Mouse (Mus musculus): Measurements from ENCODE around the gene Tmcc3. TPM values are rescaled to one million over a fixed set of nuclear protein-coding genes. Genes with fewer than 3 reads are reported as not detected.

The Tmcc3 gene
- polyA plus RNA-seq, 1 experiment from 2014 or later: 8.6 TPM

DNA sequence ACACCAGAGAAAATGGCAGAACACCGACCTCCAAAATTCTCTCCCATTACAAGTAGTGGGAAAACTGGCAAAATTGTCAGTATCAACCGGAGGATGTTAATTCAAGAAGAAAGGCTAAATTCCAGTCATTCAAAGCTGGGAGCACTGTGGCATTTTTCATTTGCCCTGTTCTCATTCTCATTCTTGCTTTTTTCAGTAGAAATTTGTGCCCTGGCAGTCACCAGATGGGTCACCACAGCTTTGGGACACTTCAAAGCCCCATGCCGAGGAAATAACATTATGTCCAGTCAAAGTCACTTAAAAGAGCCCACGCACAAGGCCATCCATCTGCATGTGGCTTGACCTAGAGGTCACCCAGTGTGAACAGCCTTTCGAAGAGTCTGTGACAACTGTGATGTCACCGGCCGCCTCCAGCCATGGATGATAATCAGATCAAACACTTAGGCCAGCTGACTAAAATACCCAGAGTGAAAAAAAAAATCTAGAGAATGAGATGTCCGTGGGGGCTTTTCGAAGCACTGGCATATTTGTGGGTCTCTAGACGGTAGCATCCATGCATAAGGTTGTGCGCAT is 319.9 kb downstream of the Tmcc3 start:
- Histone ChIP-seq H3K9me3 (no peaks in the 10 kb centered on the region), H3K27me3 (replicated peaks) (no peaks in the 10 kb centered on the region), H3K36me3 (no peaks in the 10 kb centered on the region), H3K4me3 (replicated peaks) (no peak overlapping the region), H3K4me2 (replicated peaks) (no peak overlapping the region), H3K4me1 (replicated peaks) (no peaks in the 10 kb centered on the region), H3K27ac (no peak overlapping the region), H3K9ac (no peak overlapping the region)
- WGBS: 85% methylated on average over 11 of the region's 11 CpGs
- no peak for ATAC-seq

DNA sequence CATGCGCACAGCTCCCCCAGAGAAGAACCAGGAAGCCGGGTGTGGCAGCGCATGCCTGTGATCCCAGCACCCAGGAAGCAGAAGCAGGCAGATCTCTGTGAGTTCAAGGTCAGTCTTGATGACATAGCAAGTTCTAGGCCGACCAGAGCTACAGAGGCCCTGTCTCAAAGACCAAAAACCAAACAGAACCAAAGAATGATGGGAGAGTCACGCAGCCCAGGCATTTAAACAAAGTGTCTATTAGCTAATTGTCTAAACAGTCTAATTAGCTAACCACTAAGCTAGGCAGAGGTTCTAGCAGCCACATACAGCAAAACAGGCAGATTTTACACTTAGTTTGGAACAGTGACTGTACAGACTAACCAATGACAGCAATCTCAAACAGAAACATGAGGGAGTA is 320.5 kb downstream of the Tmcc3 start:
- ATAC-seq: no peak
- Histone ChIP-seq H3K36me3 (no peaks in the 10 kb centered on the region), H3K9me3 (no peaks in the 10 kb centered on the region), H3K4me1 (replicated peaks) (no peaks in the 10 kb centered on the region), H3K4me2 (replicated peaks) (no peak overlapping the region), H3K27me3 (replicated peaks) (no peaks in the 10 kb centered on the region), H3K4me3 (replicated peaks) (no peak overlapping the region), H3K9ac (no peak overlapping the region), H3K27ac (no peak overlapping the region)
- 87% methylated on average over 5 of the region's 5 CpGs for WGBS

- no peaks in the 10 kb centered on the region for H3K36me3 ChIP-seq
- H3K9ac ChIP-seq: no peak overlapping the region
- no peak for ATAC-seq
- H3K4me3 ChIP-seq (replicated peaks): no peak overlapping the region
- H3K27me3 ChIP-seq (replicated peaks): no peaks in the 10 kb centered on the region
- H3K27ac ChIP-seq: no peak overlapping the region
- WGBS: 92% methylated on average over 5 of the region's 5 CpGs
- H3K9me3 ChIP-seq: no peaks in the 10 kb centered on the region
- no peak overlapping the region for H3K4me2 ChIP-seq (replicated peaks)
- H3K4me1 ChIP-seq (replicated peaks): no peaks in the 10 kb centered on the region
Observed at GRCm38 (mm10) chr10:94638599-94638998, 326.9 kb downstream of the Tmcc3 start.

- Histone ChIP-seq H3K27me3 (replicated peaks) (no peaks in the 10 kb centered on the region), H3K9me3 (no peaks in the 10 kb centered on the region), H3K9ac (no peak overlapping the region), H3K27ac (no peak overlapping the region), H3K4me1 (replicated peaks) (no peaks in the 10 kb centered on the region), H3K4me2 (replicated peaks) (no peak overlapping the region), H3K4me3 (replicated peaks) (no peak overlapping the region), H3K36me3 (no peaks in the 10 kb centered on the region)
- 70% methylated on average over 5 of the region's 5 CpGs for WGBS
- ATAC-seq: no peak
Observed at GRCm38 (mm10) chr10:94639281-94639680, 327.5 kb downstream of the Tmcc3 start.

DNA sequence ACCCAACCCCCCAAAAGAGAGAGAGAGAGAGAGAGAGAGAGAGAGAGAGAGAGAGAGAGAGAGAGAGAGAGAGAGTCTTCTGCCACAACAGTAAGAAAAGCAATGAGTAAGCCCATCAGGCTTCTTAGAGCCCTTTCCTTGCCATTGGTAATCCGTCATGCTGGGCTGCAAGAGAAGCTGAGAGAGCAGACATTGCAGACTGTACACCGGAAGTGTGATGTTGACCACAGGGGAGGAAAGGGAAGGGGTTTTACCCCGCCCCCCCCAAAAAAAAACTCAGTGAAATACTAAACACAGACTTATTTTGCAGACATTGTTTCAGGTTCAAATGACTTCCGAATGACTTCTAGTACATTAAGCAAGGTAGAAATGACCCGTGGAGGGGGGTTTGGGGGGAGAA is 328.3 kb downstream of the Tmcc3 start:
- Histone ChIP-seq H3K4me2 (replicated peaks) (no peak overlapping the region), H3K27me3 (replicated peaks) (no peaks in the 10 kb centered on the region), H3K27ac (no peak overlapping the region), H3K9me3 (no peaks in the 10 kb centered on the region), H3K36me3 (no peaks in the 10 kb centered on the region), H3K4me3 (replicated peaks) (no peak overlapping the region), H3K9ac (no peak overlapping the region), H3K4me1 (replicated peaks) (no peaks in the 10 kb centered on the region)
- no peak for ATAC-seq
- WGBS: 72% methylated on average over 5 of the region's 5 CpGs

Other genes with a start within 250 kb of the Tmcc3 start
- gene Nr2c1, start 163.9 kb upstream of the Tmcc3 start, polyA plus RNA-seq (2015; fragmentation: Nextera tagmentation; extraction: Ambion mirVana): 8.3 and 9.0 TPM in 2 replicates
- gene Ndufa12, start 113.2 kb upstream of the Tmcc3 start, polyA plus RNA-seq (2015; fragmentation: Nextera tagmentation; extraction: Ambion mirVana): 409 and 413 TPM in 2 replicates
- gene Gm4792, start 13.2 kb upstream of the Tmcc3 start, polyA plus RNA-seq (2015; fragmentation: Nextera tagmentation; extraction: Ambion mirVana): not detected in 2 replicates